Mouse (Mus musculus) leukemia stem cell, adult 10-12 weeks (primary cell): ENCODE measurements around the gene Htr6. TPM values are rescaled to one million over a fixed set of nuclear protein-coding genes. Genes with fewer than 3 reads are reported as not detected.

Experiments
- polyA plus RNA-seq: library from polyadenylated mRNA; stranded (reverse); fragments of >175 nt; gene quantifications from 2 replicates; pipeline ENCODE4 v1.2.3, GENCODE M21; 2012; ENCODE audit warnings: low replicate concordance

Gene Htr6
- not detected in 2 replicates for polyA plus RNA-seq

DNA sequence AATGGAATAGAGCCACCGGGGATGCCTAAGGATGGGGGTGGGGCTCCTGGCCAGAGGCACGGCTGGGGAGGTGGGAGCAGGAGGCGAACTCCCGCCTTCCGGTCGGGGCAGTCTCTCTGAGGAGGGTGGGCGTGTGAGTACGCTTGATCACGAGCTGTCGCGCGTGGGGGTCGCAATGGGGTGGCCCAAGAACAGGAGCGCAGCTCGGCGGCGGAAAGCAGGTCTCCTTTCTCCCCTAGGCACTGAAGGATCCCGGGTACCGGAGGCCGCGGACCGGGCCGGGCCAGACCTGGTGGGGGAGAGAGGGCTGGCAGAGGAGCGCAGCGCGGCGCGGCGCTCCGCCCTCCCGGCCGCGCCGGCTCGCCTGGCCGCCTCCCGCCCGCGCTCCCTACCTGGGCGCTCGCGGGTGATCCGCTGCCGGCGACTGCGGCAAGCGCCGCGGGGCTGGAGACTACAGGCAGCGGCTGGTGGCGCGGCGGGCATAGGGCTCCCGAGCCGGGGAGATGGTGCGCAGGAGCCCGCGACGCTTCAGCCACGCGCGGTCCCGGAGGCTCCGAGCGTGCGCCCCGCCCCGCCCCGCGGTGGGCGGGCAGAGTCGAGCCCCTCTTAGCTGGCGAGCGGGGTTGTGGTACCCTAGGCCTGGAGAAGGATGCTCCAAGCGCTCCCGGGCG, at the start of gene Htr6:
Gene Htr6, minus strand, starts transcription at position 530 of the 671 bp plus-strand sequence.

DNA sequence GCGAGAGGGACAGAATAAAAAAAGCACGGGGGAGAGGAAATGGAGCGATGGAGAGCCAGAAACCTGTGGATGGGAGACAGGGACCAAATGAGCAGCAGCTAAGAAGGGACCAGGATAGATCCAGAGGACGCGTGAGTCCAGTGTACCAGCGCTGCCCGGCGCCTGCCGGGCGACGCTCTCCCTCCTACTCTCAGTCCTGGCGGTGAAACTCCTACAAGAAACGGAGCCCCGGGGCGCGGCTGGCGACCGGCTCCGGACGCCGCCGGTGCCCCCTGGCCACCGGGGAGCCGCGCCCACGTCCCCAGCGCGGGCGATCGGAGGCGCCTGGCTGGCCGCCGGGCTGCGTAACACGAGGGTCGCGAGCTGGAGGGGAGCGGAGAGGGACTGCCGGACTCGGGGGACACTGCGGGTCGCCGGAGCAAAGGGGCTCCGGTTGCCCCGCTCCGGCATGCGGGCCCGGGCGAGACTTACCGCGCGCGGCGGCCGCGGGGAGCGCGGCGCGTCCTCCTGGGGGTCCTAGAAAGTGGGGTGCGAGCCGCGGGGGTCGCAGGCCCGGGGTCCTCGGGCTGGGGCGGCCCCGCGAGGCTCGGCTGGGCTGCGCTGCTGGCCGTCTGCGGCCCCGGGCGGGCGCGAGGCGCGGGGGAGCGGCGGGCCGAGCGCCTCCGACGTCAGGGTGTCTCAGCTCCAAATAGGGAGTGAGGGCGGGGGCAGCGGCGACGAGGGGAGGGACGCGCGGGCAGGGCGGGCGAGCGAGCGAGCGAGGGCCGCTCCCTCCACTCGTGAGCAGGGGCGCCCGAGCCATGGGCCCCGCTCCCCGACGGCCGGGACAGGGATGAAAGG, 17.2 kb upstream of the Htr6 start, which contains the start of gene Nbl1:
Gene Nbl1, minus strand, starts transcription at position 638 of the 840 bp plus-strand sequence.

Other genes with a start within 250 kb of the Htr6 start
- gene Pla2g5, start 212.1 kb downstream of the Htr6 start, polyA plus RNA-seq, result 4.9 TPM in 1 of 2 replicates, not detected in the other
- not detected in 2 replicates for gene Gm13030, start 201.6 kb downstream of the Htr6 start, polyA plus RNA-seq
- 0.95 TPM in 1 of 2 replicates, not detected in the other for gene Pla2g2e, start 197.6 kb downstream of the Htr6 start, polyA plus RNA-seq
- 5.3 and 6.2 TPM in 2 replicates for gene Otud3, start 161.6 kb downstream of the Htr6 start, polyA plus RNA-seq
- gene Rnf186, start 108.5 kb downstream of the Htr6 start, polyA plus RNA-seq, result not detected in 2 replicates
- 8.3 and 13.7 TPM in 2 replicates for gene Tmco4, start 102.7 kb downstream of the Htr6 start, polyA plus RNA-seq
- 0.99 and 3.0 TPM in 2 replicates for gene Nbl1, start 17.4 kb upstream of the Htr6 start, polyA plus RNA-seq
- 8.0 and 24.3 TPM in 2 replicates for gene Minos1, start 55.5 kb upstream of the Htr6 start, polyA plus RNA-seq
- 47.0 and 50.3 TPM in 2 replicates for gene Capzb, start 117.3 kb upstream of the Htr6 start, polyA plus RNA-seq
- gene Pqlc2, start 235.1 kb upstream of the Htr6 start, polyA plus RNA-seq, result 7.7 and 15.1 TPM in 2 replicates
- gene Akr7a5, start 235.2 kb upstream of the Htr6 start, polyA plus RNA-seq, result 31.7 and 49.7 TPM in 2 replicates